Mouse (Mus musculus) hindbrain, embryonic 10.5 days (tissue): ENCODE data around the gene Clpb. TPM values are rescaled to one million over a fixed set of nuclear protein-coding genes. Genes with fewer than 3 reads are reported as not detected.

Experiments
- DNase-seq: peaks from one replicate; pipeline ENCODE4 v3.0.0-alpha.2; 2017; ENCODE audit warnings: low spot score
- H3K27ac ChIP-seq: fragments of 300-500 bp; sonication (generic); 2 replicates; pipeline ENCODE4 v1.5.1; 2016; ENCODE audit warnings: mild to moderate bottlenecking, moderate library complexity
- H3K27me3 ChIP-seq: fragments of 300-500 bp; sonication (generic); 2 replicates; pipeline ENCODE4 v1.6.1; 2016; ENCODE audit warnings: mild to moderate bottlenecking; ENCODE audit not compliant: poor library complexity, insufficient read depth, severe bottlenecking
- H3K36me3 ChIP-seq: fragments of 300-500 bp; sonication (generic); 2 replicates; pipeline ENCODE4 v1.6.1; 2016; ENCODE audit warnings: mild to moderate bottlenecking, moderate library complexity
- H3K4me1 ChIP-seq: fragments of 300-500 bp; sonication (generic); replicated peaks from 2 replicates; pipeline ENCODE4 v1.6.1; 2016; ENCODE audit warnings: mild to moderate bottlenecking
- H3K4me3 ChIP-seq: fragments of 300-500 bp; sonication (generic); 2 replicates; pipeline ENCODE4 v1.5.1; 2016; ENCODE audit warnings: mild to moderate bottlenecking, moderate library complexity
- H3K9me3 ChIP-seq: fragments of 300-500 bp; sonication (generic); 2 replicates; pipeline ENCODE4 v1.6.1; 2016; ENCODE audit warnings: mild to moderate bottlenecking, moderate library complexity
- WGBS: fragments of 180-500 bp; shearing (Covaris S2); methylation state at CpG from one replicate; pipeline ENCODE4 v1.1.7; 2016; 5-methylcytosine and 5-hydroxymethylcytosine counted together
- polyA plus RNA-seq: library from polyadenylated mRNA; unstranded; fragments of >200 nt; fragmentation: Nextera tagmentation; extraction: Ambion mirVana; gene quantifications from 2 replicates; pipeline ENCODE4 v1.2.1, GENCODE M21; 2016

Clpb gene
- polyA plus RNA-seq, 1 experiment from 2014 or later, result 45.0 TPM

DNA sequence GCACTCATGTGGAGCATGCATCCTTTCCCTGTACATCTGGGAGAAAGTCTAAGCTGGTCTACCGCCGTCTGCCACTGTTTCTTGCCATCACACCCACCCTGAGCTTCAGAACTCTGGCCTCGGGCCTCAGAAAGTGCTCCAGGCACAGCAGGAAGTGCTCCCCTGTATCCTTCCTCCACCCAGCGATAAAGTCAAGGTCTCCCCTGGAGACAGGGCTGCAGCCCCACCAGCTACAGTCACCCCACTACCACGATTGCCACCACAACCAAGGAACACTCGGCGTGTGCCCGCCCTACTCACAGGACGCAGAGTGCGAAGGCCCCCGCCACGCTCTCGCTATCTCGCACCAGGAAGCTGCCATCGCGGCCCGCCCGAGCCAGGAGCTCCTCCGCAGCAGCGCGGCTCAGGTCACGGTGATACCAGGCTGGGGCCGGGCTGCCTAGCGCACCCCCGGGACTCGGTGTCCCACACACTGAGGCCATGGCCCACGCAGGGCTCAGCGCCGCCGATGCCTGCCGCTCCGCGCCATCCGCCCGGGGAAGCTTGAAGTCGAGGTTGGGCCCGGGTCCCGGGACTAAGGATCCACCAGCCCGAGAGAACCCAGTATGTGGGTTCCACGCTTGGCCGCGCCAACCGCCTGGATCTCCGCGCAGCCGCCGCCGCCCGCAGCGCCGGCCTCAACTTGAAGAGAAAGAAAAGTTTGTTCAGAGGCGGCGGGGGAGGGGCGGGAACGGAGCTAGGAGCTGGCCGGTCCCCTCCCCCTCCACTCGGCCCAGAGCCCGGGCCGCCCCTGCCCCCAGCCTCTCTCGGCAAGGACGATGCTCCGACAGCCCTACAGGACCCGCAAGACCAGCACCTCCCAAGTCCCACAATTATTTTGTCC lies 173.1 kb downstream of the Clpb start:
- no peaks in the 10 kb centered on the region for H3K27me3 ChIP-seq
- H3K4me3 ChIP-seq, result peak overlapping the region; percentile 97
- H3K4me1 ChIP-seq, result peaks cover 54% of the 10 kb centered on the region
- peak overlapping the region; percentile 99 for H3K27ac ChIP-seq
- peak; percentile 84 for DNase-seq
- under 1% methylated on average over 63 of the region's 63 CpGs for WGBS
- H3K36me3 ChIP-seq, result peaks cover 30% of the 10 kb centered on the region
- no peaks in the 10 kb centered on the region for H3K9me3 ChIP-seq

GRCm38 (mm10) chr7:101837154-101837605 lies 173.7 kb downstream of the Clpb start:
- Histone ChIP-seq H3K9me3 (no peaks in the 10 kb centered on the region), H3K27ac (peak overlapping the region; percentile 99), H3K4me3 (peak overlapping the region; percentile 97), H3K4me1 (peaks cover 54% of the 10 kb centered on the region), H3K36me3 (peaks cover 23% of the 10 kb centered on the region), H3K27me3 (no peaks in the 10 kb centered on the region)
- WGBS, result under 1% methylated on average over 20 of the region's 20 CpGs
- no peak for DNase-seq

DNA sequence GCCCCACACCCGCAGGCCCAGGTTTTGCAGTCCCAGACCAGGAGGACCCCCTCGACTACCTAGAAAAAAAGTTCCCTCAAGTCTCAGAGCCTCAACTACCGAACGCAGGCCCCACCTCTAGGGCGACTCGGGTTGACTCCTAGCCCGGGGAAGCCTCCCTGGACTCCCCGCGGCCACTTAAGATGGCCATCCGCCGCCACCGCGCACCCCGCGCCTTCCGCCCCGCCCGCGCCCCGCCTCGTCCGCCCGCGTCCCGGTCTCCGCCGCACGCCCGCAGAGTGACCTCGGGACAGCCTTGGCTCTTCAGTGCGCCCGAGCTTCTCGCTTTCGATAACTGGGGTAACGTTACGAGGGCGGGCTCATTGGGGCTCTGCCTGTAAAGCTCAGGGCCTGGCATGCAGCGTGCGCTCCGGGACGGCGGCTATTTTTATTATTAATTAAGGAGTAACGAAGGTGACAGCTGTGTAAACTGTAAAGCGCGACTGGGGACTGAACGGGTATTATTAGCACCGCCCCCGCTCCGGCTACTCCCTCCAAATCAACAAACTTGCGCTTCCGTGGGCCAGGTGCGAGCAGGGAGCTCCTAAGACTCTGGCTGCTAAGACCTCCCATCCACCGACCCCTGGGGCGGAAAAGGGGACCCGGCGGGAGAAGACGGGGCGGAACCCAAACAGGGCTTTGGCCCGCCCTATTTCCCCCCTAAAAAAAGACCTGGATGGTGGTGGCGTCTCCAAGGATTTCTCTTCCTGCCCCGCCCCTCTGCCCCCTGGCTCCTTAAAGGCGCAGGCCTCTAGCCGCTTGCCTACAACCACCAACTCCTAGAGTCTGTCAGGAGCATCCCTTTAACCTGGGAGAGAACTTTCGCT lies 174.4 kb downstream of the Clpb start, which contains the start of gene Inppl1:
Gene Inppl1 (minus strand): TSS at position 624 of the 866 bp plus-strand sequence.
- Histone ChIP-seq H3K27ac (peak within 1 kb of the TSS; percentile 99), H3K4me1 (peaks cover 54% of the 10 kb centered on the region), H3K9me3 (no peaks in the 10 kb centered on the region), H3K27me3 (no peaks in the 10 kb centered on the region), H3K36me3 (peaks cover 16% of the 10 kb centered on the region), H3K4me3 (peak within 1 kb of the TSS; percentile 97)
- peak; percentile 90 for DNase-seq
- under 1% methylated on average over 64 of the region's 64 CpGs for WGBS

DNA sequence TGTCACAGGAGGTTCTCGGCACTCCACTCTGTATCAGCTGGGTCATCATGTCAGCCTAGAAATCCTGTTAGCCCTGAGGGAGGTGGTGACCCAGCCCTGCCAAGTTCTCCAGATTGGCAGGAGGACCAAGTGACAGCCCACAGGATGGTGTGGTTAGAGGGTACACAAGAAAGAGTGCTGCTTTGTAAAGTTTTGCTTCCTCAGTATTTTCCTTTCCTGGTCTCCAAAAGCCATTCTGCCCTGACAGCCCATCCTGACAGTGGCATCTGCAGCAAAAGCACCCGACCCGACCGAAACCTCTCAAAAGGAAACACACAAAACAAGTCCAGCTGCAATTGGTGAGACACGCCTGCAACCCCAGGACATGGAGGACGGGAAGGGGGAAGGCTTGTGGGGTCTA lies 180.8 kb downstream of the Clpb start:
- no peaks in the 10 kb centered on the region for H3K27me3 ChIP-seq
- H3K4me1 ChIP-seq, result no peaks in the 10 kb centered on the region
- no peaks in the 10 kb centered on the region for H3K36me3 ChIP-seq
- WGBS, result 73% methylated on average over 6 of the region's 6 CpGs
- no peak overlapping the region for H3K4me3 ChIP-seq
- H3K9me3 ChIP-seq, result no peaks in the 10 kb centered on the region
- DNase-seq, result no peak
- no peak overlapping the region for H3K27ac ChIP-seq

Other genes with a start within 250 kb of the Clpb start
- gene Pde2a, start 241.9 kb upstream of the Clpb start, polyA plus RNA-seq, result 18.3 and 30.3 TPM in 2 replicates
- not detected in 2 replicates for gene Art2b, start 78.0 kb upstream of the Clpb start, polyA plus RNA-seq
- gene Phox2a, start 154.7 kb downstream of the Clpb start, polyA plus RNA-seq, result 2.2 and 4.7 TPM in 2 replicates
- 37.6 and 37.8 TPM in 2 replicates for gene Inppl1, start 174.6 kb downstream of the Clpb start, polyA plus RNA-seq
- gene Folr2, start 193.6 kb downstream of the Clpb start, polyA plus RNA-seq, result 0.76 TPM in 1 of 2 replicates, not detected in the other
- gene Anapc15, start 200.1 kb downstream of the Clpb start, polyA plus RNA-seq, result 91.2 and 103 TPM in 2 replicates
- 10.8 and 17.1 TPM in 2 replicates for gene Folr1, start 207.2 kb downstream of the Clpb start, polyA plus RNA-seq
- 165 and 173 TPM in 2 replicates for gene Lamtor1, start 242.3 kb downstream of the Clpb start, polyA plus RNA-seq
- gene Tomt, start 242.7 kb downstream of the Clpb start, polyA plus RNA-seq, result 0.31 and 0.75 TPM in 2 replicates